Comparison of ENCODE assay signal across 23 mouse cellular contexts in genomic region chr4:131749802-131750201, GRCm38 (mm10).
DNase-seq lines count a peak whose midpoint lies in the region; ATAC-seq and TF ChIP-seq lines count a peak whose summit lies in the region.
"Had no signal": no experiment of that assay in that cellular context is flagged by ENCODE, and none has a peak within 500 bp of the region (broad histone marks: within the 10 kb centered on the region; RNA-seq: fewer than 3 reads in every experiment).

No protein-coding gene starts in this region.

- TF ChIP-seq RAD21 in CH12.LX (IDR thresholded peaks at IDR 0.05; ENCODE audit: low read depth, low read length), result no peak

- TF ChIP-seq POLR2A in heart, adult 2 months (IDR thresholded peaks at IDR 0.05; ENCODE audit: insufficient read depth, low read depth, low read length), result no peak
- TF ChIP-seq POLR2A in CH12.LX (IDR thresholded peaks at IDR 0.05; ENCODE audit: low read depth, low read length), result no peak

- no peaks in the 10 kb centered on the region for H3K9me3 ChIP-seq in midbrain, embryonic 11.5 days (ENCODE audit: control insufficient read depth, low read length)
- no peaks in the 10 kb centered on the region for H3K9me3 ChIP-seq in midbrain, embryonic 13.5 days
- H3K9me3 ChIP-seq in CH12.LX (replicated peaks; ENCODE audit: low read length), result peaks cover 3% of the 10 kb centered on the region
- no peaks in the 10 kb centered on the region for H3K9me3 ChIP-seq in heart, embryonic 11.5 days (replicated peaks; ENCODE audit: control insufficient read depth, low read length)
- H3K9me3 ChIP-seq: embryonic facial prominence, embryonic 10.5 days; forebrain, embryonic 13.5 days; G1E; heart, embryonic 13.5 days; hindbrain, embryonic 15.5 days had no signal

- dilution Hi-C loops in CH12.LX (cut with MboI; ENCODE audit: extremely low pct_ligation_motif_present, extremely low pct_unique_long_range_greater_than_20kb, low sequenced_read_pairs), result no loop called here

- in situ Hi-C loops in CH12.LX (cut with MboI; ENCODE audit: low pct_ligation_motif_present, low pct_unique_long_range_greater_than_20kb, low sequenced_read_pairs), result no loop called here

- no peaks in the 10 kb centered on the region for H3K79me2 ChIP-seq in heart, adult 2 months (replicated peaks; ENCODE audit: control insufficient read depth, insufficient read depth, low read length)
- no peaks in the 10 kb centered on the region for H3K79me2 ChIP-seq in CH12.LX (replicated peaks; ENCODE audit: control insufficient read depth, extremely low read depth, insufficient read depth, poor library complexity, severe bottlenecking)

- no peaks in the 10 kb centered on the region; the same call in 1 of the 2 replicates for H3K4me1 ChIP-seq in heart, adult 2 months (ENCODE audit: control insufficient read depth, insufficient read depth, low read length)
- H3K4me1 ChIP-seq in midbrain, embryonic 11.5 days (ENCODE audit: control insufficient read depth, insufficient read depth, low read length), result 0 out of 2 replicates have a peak, but pooled peaks cover 2% of the 10 kb centered on the region
- H3K4me1 ChIP-seq in midbrain, embryonic 13.5 days (replicated peaks), result peaks cover 3% of the 10 kb centered on the region; the same call in 1 of the 2 replicates
- H3K4me1 ChIP-seq in CH12.LX (ENCODE audit: control insufficient read depth in 1 of 2, insufficient read depth in 2 of 2), result no peaks in the 10 kb centered on the region
- no peaks in the 10 kb centered on the region for H3K4me1 ChIP-seq in heart, embryonic 11.5 days (ENCODE audit: control insufficient read depth, insufficient read depth, low read length)
- H3K4me1 ChIP-seq: heart, embryonic 13.5 days had no signal

- peak; percentile 60 for DNase-seq in heart, adult 11 months
- no peak for DNase-seq in heart, adult 2 months
- DNase-seq in midbrain, embryonic 11.5 days (ENCODE audit: low spot score, missing footprints), result peak; percentile 57
- peak; percentile 5 for DNase-seq in CH12.LX (ENCODE audit: extremely low read depth)
- DNase-seq in induced T-regulatory cell, adult 2 months (ENCODE audit: low read depth), result peak; percentile 1
- no peak for DNase-seq in kidney, postnatal 14 days
- DNase-seq: adrenal gland, postnatal 14 days; cerebellum, adult 18-20 months; cerebellum, adult 9-11 months; cerebellum, postnatal 36 days; forebrain, postnatal 0 days; gastrocnemius, adult 2 months; gastrocnemius, postnatal 25 days; heart, postnatal 36 days had no signal

- H3K36me3 ChIP-seq in heart, adult 2 months (ENCODE audit: control insufficient read depth, insufficient read depth, low read length), result no peaks in the 10 kb centered on the region
- no peaks in the 10 kb centered on the region for H3K36me3 ChIP-seq in midbrain, embryonic 11.5 days (ENCODE audit: control insufficient read depth, insufficient read depth, low read length)
- H3K36me3 ChIP-seq in midbrain, embryonic 13.5 days, result no peaks in the 10 kb centered on the region
- H3K36me3 ChIP-seq in CH12.LX (replicated peaks in 1 of 2; ENCODE audit: control insufficient read depth in 1 of 2, insufficient read depth in 1 of 2, low read length in 1 of 2), result no peaks in the 10 kb centered on the region
- no peaks in the 10 kb centered on the region for H3K36me3 ChIP-seq in heart, embryonic 11.5 days (ENCODE audit: control insufficient read depth, insufficient read depth, low read length)
- H3K36me3 ChIP-seq: embryonic facial prominence, embryonic 10.5 days; G1E; heart, embryonic 13.5 days; hindbrain, embryonic 15.5 days had no signal

- H3K9ac ChIP-seq in heart, adult 2 months (ENCODE audit: low read depth, low read length), result no peak overlapping the region
- no peak overlapping the region for H3K9ac ChIP-seq in midbrain, embryonic 11.5 days (ENCODE audit: low read length)
- H3K9ac ChIP-seq in midbrain, embryonic 13.5 days (replicated peaks), result no peak overlapping the region
- no peak overlapping the region for H3K9ac ChIP-seq in CH12.LX (ENCODE audit: insufficient read depth, low read depth)
- no peak overlapping the region for H3K9ac ChIP-seq in heart, embryonic 11.5 days (ENCODE audit: low read depth, low read length)
- H3K9ac ChIP-seq: forebrain, embryonic 13.5 days; forebrain, postnatal 0 days; heart, embryonic 13.5 days; hindbrain, embryonic 15.5 days had no signal

- no peaks in the 10 kb centered on the region for H3K27me3 ChIP-seq in heart, adult 2 months (ENCODE audit: control insufficient read depth, insufficient read depth, low read length)
- no peaks in the 10 kb centered on the region for H3K27me3 ChIP-seq in midbrain, embryonic 11.5 days (ENCODE audit: control insufficient read depth, insufficient read depth, low read length)
- H3K27me3 ChIP-seq in midbrain, embryonic 13.5 days, result no peaks in the 10 kb centered on the region
- H3K27me3 ChIP-seq in CH12.LX (replicated peaks), result peaks cover 64% of the 10 kb centered on the region
- H3K27me3 ChIP-seq in heart, embryonic 11.5 days (ENCODE audit: control insufficient read depth, insufficient read depth, low read length), result no peaks in the 10 kb centered on the region; the same call in 1 of the 2 replicates
- H3K27me3 ChIP-seq: forebrain, embryonic 13.5 days; hindbrain, embryonic 15.5 days had no signal

- intact Hi-C loops in heart, adult 2 months (cut with DNase I), result no loop called here

- WGBS in heart, adult 2 months, result 70% methylated on average over 6 of the region's 6 CpGs
- WGBS in midbrain, embryonic 11.5 days, result 85% methylated on average over 6 of the region's 6 CpGs
- WGBS in midbrain, embryonic 13.5 days, result 85% methylated on average over 6 of the region's 6 CpGs
- whole genome bisulfite sequencing in heart, embryonic 11.5 days (ENCODE audit: insufficient replicate concordance), result 72% methylated on average over 6 of the region's 6 CpGs

- no peak overlapping the region for H3K4me2 ChIP-seq in midbrain, embryonic 11.5 days
- no peak overlapping the region for H3K4me2 ChIP-seq in midbrain, embryonic 13.5 days (replicated peaks)
- H3K4me2 ChIP-seq in CH12.LX (ENCODE audit: insufficient read depth, low read depth, poor library complexity, severe bottlenecking), result no peak overlapping the region
- no peak overlapping the region for H3K4me2 ChIP-seq in heart, embryonic 11.5 days
- H3K4me2 ChIP-seq: forebrain, embryonic 13.5 days; heart, embryonic 13.5 days; hindbrain, embryonic 15.5 days had no signal

- no peak for TF ChIP-seq CTCF in heart, adult 2 months (IDR thresholded peaks at IDR 0.05)
- TF ChIP-seq CTCF in CH12.LX (conservative IDR thresholded peaks at IDR 0.05 in 1 of 2, IDR thresholded peaks at IDR 0.05 in 1 of 2; ENCODE audit: low read depth in 2 of 2, low read length in 2 of 2), result no peak

- TF ChIP-seq EP300 in heart, adult 2 months (IDR thresholded peaks at IDR 0.05; ENCODE audit: insufficient read depth, low read depth, low read length), result no peak
- no peak for TF ChIP-seq EP300 in CH12.LX (IDR thresholded peaks at IDR 0.05; ENCODE audit: low read length)

- ATAC-seq in midbrain, embryonic 11.5 days (ENCODE audit: low FRiP score), result no peak
- no peak for ATAC-seq in midbrain, embryonic 13.5 days
- ATAC-seq in heart, embryonic 11.5 days (replicated peaks; ENCODE audit: insufficient number of reproducible peaks, low FRiP score, low TSS enrichment), result no peak
- ATAC-seq: activated CD4-positive, CD25-positive, alpha-beta regulatory T cell, adult 4 months; forebrain, embryonic 13.5 days; forebrain, postnatal 0 days; inflammation-experienced regulatory T-cells, adult 6 months had no signal

- no peak overlapping the region for H3K27ac ChIP-seq in heart, adult 2 months
- H3K27ac ChIP-seq in midbrain, embryonic 11.5 days (ENCODE audit: low read depth, low read length), result no peak overlapping the region
- H3K27ac ChIP-seq in midbrain, embryonic 13.5 days, result no peak overlapping the region
- H3K27ac ChIP-seq in CH12.LX (ENCODE audit: insufficient read depth, low read depth), result no peak overlapping the region
- no peak overlapping the region for H3K27ac ChIP-seq in heart, embryonic 11.5 days (ENCODE audit: low read depth, low read length)
- H3K27ac ChIP-seq: embryonic facial prominence, embryonic 10.5 days; forebrain, embryonic 13.5 days; gastrocnemius, adult 2 months; heart, embryonic 13.5 days; hindbrain, embryonic 15.5 days had no signal

- H3K4me3 ChIP-seq in heart, adult 2 months, result no peak overlapping the region
- H3K4me3 ChIP-seq in midbrain, embryonic 11.5 days (ENCODE audit: low read depth, low read length), result no peak overlapping the region
- H3K4me3 ChIP-seq in midbrain, embryonic 13.5 days (replicated peaks), result no peak overlapping the region
- H3K4me3 ChIP-seq in CH12.LX (replicated peaks in 1 of 3; ENCODE audit: low read depth in 2 of 3, low read length in 2 of 3, poor library complexity in 1 of 3), result no peak overlapping the region
- H3K4me3 ChIP-seq in heart, embryonic 11.5 days (ENCODE audit: low read depth, low read length), result no peak overlapping the region
- H3K4me3 ChIP-seq: embryonic facial prominence, embryonic 10.5 days; forebrain, embryonic 13.5 days; gastrocnemius, adult 2 months; heart, embryonic 13.5 days; hindbrain, embryonic 15.5 days had no signal

TF ChIP-seq in CH12.LX, 34 proteins besides CTCF, POLR2A, EP300 and RAD21:
- TF ChIP-seq ZKSCAN1 (IDR thresholded peaks at IDR 0.05; ENCODE audit: borderline replicate concordance, low read depth, low read length) (no peak), POLR2AphosphoS2 (IDR thresholded peaks at IDR 0.05; ENCODE audit: low read depth, low read length) (no peak), MAZ (IDR thresholded peaks at IDR 0.05; ENCODE audit: low read depth, low read length) (no peak), GABPA (IDR thresholded peaks at IDR 0.05; ENCODE audit: insufficient replicate concordance, low read depth, low read length) (no peak)

Comparison
In these comparisons a context has a peak if more than half of its experiments do, and no peak if none do; other contexts are left out.
1. DNase-seq: peak in heart, adult 11 months (single experiment), midbrain, embryonic 11.5 days (single experiment), CH12.LX (single experiment) and induced T-regulatory cell, adult 2 months (single experiment); none in heart, adult 2 months (0 of 2) and kidney, postnatal 14 days (single experiment).